Mouse (Mus musculus) right cerebral cortex, postnatal 14 days (tissue): ENCODE results near the gene Zfp286.
"Not testable (repeated sequence)": the region's sequence is repeated elsewhere in the genome, so short reads cannot be mapped to it uniquely, and the experiment has no call there.

Experiments
- DNase-seq: peaks from one replicate; pipeline ENCODE4 v3.0.0; 2022

Zfp286 gene

DNA sequence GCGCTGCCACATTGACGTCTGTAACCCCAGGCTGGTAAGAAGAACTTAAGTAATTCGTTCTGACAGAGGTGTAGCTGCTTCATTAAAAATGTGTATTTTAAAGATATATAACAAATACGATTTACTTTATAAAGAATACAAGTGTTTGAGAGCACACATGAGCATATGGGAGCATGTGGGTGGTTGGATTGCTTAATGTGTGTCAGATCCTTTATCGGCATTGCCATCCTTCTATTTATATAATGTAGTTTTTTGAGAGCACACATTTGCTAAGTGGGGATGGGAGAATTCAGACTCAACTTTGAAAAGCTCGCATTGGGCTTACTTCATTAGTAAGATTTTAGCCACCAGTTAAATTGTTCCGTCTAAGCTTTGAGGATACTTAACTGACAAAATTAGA lies 12.8 kb downstream of the Zfp286 start:
- DNase-seq: no peak

DNA sequence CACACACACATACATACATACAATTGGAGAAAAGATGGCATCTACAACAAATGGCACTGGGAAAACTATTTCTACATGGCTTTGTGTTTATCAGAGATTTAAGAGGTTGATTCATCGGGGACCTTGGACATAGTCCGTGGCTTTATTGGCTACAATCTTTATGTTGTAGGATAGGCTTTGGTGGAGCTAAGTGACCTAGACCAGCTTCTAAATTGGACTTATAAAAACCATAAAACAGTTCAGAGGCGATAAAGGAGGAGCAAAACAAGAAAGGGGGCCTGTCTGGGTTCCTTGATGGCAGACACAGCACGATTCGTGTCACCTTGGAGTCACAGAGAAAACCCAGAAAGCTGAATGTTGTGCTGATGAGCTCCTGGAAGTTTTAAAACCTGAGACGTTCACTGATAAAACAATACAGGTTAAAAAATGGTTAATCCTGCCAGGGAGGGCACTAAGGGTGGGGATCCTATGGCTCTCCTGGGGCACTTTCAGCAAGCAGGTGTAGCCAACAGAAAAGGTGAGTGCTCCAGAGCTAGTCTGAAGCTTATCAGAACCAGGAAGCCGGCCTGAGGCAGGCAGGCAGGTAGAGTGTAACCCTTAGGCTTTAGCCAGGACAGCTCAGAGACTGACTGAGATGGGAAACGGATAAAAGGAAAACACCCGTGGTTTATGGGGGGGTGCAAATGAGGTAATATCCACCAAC lies 28.4 kb downstream of the Zfp286 start:
- DNase-seq: no peak

- DNase-seq: no peak
These were observed 30.8 kb downstream of the Zfp286 start for GRCm38 (mm10) chr11:62758491-62758890.

DNA sequence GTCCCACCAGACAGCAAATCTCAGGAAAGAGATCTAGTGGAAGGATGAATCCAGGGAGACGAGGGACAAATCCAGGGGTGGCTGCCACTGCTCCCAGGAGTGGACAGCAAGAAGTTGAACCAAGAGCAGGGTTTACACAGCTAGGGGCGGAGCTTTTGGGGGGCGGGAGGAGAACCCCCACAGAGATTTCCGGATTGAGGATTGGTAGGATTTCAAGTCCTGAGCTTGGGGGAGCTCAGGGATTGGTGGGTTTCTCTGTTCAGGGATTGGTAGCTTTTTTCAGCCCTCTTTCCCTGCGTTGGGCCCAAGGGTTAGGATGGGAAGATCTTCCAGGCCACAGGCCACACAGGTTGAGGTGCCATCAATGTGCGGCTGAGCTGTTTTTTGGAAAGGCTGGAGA lies 31.4 kb downstream of the Zfp286 start:
- DNase-seq: no peak

DNA sequence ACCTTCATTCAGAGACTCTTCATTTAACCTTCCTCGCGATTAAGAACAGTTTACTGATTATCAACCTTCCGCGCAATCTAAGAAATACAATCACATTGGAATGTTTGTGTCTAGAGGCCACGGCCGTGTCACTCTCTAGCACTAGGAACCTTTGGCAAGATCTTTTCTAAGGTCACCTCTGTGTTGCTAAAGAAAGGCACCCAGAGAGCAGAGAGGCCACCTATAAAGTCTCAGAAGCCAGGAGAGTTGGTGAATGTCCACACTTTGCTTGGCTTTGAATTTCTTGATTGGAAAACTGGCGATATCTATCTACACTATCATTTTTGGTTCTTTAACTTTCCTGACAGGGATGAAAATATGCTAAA lies 32.1 kb downstream of the Zfp286 start:
- no peak for DNase-seq

DNA sequence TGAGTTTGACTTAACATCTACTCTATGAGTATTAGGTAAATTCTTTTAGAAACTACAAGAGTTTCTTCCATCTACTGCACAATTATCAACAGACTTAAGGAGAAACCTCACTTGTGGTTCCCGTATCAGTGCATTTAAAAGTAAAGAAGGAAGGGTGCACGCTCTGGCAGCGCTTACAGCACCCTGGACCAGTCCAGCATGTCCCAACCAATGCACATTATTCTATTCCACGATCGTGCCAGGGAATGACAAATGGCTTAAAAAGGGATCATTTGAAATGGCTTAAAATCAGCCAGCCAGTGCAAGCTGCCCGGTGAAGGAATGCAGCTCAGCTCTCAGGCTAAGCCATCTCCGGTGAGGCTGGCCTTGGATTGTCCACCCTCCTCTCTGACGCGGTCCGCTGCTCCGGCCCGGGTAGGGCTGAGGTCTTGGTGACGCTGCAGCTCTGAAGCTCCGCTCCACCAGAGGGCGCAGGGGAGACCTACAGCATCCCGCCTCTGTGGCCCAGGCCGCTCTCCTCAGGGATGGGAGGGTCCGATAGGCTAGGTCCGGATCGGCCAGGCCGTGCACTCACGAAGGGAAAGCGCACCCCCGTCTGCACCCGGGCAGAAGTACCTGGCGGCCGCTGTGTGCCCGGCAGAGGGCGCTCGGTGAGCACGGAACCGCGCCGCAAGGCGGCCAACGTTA lies 32.7 kb downstream of the Zfp286 start:
- DNase-seq: peak; percentile 93

GRCm38 (mm10) chr11:62752780-62753179 lies 36.5 kb downstream of the Zfp286 start, which contains the start of gene Gm10428:
Gm10428 (plus strand) TSS chr11:62753100.
- DNase-seq: no peak

- no peak for DNase-seq
These were observed 37.1 kb downstream of the Zfp286 start for GRCm38 (mm10) chr11:62752191-62752590.

DNA sequence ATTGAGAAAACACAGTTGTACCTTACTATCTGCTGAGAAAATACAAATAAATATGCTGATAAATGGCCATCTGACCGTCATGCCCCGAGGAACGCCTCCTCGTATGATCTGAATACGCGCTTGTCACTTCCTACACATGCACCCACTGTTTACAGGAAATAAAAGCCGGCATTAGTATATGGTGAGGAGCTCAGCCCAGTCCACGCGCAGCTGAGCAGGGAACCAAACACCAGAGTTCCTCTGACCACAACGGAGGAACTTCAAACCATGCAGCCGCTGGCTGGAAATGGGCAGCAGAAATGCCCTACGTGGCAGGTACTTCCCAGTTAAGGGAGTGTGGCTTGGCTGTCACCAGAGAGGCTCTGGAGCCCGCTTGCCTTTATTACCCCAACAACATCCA lies 39.8 kb downstream of the Zfp286 start:
- DNase-seq: not testable (repeated sequence)

GRCm38 (mm10) chr11:62748062-62748461 lies 41.2 kb downstream of the Zfp286 start:
- DNase-seq: no peak

DNA sequence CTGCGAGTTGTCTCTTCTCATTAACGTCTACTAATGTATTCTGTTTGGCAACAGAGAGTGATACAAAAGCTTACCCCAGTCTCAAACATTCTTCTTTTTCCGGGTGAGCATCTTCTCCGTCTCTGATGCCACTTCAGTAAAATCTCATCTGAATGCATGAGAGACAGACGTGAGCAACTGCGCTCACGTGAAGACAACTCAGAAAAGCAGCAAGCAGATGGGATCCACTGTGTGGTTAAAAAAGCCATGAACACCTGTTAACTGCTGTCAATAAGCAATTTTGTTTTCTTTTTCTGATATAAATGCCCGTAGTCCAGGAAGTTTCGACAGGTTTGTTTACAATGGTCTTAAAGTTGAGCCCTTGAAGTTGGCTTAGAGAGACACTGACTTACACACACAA lies 42.0 kb downstream of the Zfp286 start:
- DNase-seq: no peak

DNA sequence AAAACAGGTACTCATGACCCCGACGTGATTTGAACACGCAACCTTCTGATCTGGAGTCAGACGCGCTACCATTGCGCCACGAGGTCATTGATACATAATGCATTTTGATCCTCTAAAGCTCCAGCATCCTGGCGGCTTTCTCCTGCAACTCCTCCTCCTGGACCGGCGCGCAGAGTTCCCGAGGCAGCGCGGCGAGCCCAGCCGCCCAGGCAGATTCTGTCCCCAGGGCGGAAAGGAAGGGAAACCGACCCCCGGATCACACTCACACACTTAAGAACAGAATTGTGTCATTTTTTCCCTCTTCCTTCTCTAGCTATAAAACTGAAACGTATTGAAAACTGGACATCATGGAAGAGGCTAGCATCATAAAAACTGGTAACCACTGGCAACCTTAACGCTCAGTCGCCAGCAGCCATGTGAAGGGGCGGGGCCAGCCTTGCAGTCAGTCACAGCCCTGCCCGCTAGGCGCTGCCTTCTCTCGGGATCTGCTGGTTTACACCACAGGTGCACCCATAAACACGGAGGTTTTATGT lies 43.2 kb downstream of the Zfp286 start:
- peak; percentile 68 for DNase-seq

DNA sequence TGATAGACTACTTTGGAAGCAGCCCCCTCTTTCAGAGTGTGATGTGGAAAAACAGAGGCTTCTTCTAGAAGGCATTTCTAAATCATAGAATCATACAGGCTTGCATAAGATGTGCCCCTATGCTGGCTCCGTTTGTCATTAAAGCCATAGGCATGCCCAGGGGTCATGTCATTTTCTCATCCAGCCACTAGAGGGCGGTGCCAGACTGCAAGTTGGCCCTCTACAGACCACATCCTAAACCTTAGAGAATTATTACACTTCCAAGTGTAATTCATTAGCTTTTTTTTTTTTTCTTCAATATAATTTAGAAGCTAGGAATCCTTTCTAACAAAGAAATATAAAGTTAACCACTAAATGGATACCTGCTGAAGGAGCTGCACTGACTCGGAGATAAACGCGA lies 45.2 kb downstream of the Zfp286 start:
- peak; percentile 73 for DNase-seq

DNA sequence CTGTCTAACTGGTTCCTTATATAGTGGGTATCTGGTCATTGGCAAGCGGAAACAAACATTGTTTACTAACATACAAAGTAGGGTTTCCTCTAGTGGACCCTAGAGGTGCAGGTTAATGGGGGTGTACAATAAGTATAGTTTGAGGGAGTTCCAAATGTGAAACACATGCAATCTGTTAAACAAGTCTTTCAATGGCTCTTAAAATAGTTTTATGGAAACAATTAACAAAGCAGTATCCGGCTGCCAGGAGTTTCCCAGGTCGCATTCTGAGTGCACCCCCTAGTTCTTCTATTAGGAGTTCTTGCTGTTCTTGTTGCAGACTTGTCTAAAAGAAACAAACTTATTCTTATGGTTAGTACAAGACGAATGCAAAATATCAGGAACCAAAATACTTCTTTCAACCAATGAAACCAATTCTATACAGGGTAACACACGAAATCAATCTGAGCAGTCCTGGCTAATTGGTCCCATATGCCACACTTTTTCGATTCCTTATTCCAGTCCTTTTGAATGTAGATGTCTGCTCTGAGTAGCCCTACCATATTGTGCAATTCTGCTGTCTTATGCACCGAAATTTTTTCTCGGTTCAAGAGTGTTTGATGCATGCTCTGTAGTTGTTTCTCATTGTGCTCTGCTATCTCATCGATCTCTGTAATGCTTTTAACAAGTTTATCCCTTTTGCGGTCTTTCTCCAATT lies 46.9 kb downstream of the Zfp286 start:
- no peak for DNase-seq

DNA sequence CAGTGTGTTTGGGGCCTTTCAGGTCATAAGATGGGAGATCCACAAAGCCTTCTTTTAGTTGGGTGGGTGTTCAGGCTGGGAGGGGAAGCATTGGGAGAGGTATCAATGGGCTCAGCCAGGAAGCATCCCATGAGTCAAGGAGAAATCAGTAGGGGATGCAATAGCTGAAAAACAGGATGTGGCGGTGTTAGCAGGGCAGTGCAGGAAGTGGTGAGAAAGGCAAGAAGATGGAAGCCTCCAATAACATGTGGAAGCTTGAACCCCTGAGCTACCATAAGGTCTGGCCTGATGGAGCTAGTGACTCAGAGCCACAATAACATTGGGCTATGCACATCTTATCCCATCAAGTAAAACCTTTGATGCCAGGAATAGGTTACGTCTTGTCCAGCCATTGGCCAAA lies 48.1 kb downstream of the Zfp286 start:
- no peak for DNase-seq

- no peak for DNase-seq
These were observed 56.6 kb downstream of the Zfp286 start for GRCm38 (mm10) chr11:62732665-62733064.

- DNase-seq: no peak
These were observed 57.3 kb downstream of the Zfp286 start for GRCm38 (mm10) chr11:62732022-62732387.

GRCm38 (mm10) chr11:62731311-62732021 lies 57.8 kb downstream of the Zfp286 start, which contains the start of gene Zfp287:
Zfp287 (minus strand) TSS chr11:62731905.
- DNase-seq: peak; percentile 91

DNA sequence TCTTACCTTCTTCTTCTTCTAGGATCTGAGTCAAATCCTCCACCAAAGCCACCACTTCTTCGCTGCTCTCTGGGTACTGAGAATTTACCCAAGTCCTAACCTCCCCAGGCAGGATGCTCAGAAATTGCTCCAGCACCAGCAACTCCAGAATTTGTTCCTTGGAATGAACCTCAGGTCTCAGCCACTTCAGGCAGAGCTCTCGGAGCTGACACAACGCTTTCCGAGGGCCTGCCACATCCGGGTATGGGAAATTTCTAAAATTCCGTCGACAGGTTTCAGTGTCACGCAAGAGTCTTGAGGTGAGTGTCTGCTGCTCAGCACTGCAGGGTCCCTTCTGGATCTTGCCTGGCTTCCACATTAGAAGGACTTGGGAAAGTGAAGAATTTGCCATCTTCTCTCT lies 61.0 kb downstream of the Zfp286 start:
- DNase-seq: no peak

DNA sequence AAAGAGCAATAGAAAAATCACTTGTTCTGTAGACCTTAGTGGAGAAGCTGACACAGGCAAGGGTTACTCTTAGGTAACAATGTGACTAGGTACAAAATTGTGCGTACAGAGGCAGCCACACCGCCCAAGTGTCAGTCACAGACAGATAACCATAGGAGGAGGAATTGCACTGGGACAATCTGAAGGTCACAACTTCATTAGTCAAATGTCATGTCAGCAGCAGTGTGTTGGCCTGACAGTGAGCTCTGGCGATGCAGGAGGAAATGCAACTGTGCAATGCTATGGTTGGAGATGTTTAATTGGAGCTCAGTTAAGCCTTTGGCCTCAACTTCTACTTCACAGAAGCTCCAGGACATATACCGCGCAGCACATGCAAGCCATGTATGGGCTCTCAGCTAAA lies 78.6 kb downstream of the Zfp286 start:
- no peak for DNase-seq

DNA sequence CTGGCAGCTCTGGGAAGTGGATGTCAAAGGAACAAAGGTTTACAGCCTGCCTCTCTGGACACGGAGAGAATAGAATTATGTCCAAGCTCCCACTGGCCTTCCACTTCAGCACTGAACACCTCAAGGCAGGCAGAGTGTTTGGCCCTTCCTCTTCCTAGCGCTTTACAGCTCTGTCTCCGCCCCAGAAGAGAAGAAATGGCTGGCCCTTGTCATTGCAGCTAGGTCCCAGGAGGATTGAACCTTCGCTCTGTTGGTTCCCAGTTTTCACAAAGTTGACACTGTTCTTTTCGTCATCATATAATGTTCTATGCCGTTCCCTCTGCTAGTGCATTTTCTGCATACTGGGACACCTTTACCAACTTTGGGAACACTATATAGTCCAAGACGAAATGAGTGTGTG lies 81.0 kb downstream of the Zfp286 start:
- DNase-seq: no peak

GRCm38 (mm10) chr11:62706141-62706540 lies 83.1 kb downstream of the Zfp286 start:
- DNase-seq: no peak
